Mouse (Mus musculus) mouse embryonic stem cell (cell line): ENCODE results near the gene Agmo.

Experiments used
- in situ Hi-C, 2 experiments: fragments of 300-500 bp; cut with MboI; formaldehyde crosslinking; loops; 1 replicate in 1 of 2; 3 replicates in 1 of 2; pipeline ENCODE4 v1.14.3; 2019 to 2020; ENCODE audit warnings: low sequenced_read_pairs in 2 of 2, low pct_unique_long_range_greater_than_20kb in 1 of 2, mixed read lengths in 1 of 2; ENCODE audit not compliant: unreplicated experiment in 1 of 2

The Agmo gene

DNA sequence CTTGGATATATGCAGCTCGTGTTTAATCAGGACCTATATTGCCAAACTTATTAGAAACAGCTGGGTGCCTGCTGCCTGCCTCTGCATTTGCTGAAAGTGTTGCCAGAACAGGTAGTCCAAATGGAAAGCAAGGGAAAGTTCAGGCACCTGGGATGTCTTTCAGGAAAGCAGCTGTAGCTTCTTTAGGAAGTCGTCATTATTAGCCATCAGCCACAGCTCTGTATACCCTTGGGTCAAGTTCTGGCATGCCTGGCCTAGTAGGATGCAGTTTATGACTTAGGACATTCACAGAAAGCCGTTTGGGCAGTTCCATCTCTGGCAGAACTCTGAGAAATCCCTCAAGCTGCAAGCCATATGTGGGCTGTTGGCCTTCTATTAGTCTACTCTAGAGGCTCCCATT lies 330.5 kb downstream of the Agmo start:
- in situ Hi-C loops: no loop called here

DNA sequence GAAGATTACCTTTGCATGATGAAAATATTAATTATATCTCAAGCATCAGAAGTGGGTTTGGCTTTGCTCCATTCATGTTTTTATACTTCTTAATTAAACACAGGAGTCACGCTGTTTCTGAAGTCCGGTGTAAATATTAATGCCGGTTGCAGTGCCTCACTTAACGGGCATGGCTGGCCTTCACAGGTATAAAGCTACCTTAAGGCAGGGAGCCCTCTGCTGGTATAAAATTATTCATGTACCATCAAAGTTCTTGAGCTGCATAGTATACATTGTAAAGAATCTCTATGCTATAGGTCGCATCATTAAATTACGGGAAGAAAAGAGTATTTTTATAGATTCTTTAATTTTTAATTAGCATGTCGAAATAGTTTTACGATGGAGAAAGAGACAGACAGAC lies 341.3 kb downstream of the Agmo start:
- in situ Hi-C loops: no loop called here

DNA sequence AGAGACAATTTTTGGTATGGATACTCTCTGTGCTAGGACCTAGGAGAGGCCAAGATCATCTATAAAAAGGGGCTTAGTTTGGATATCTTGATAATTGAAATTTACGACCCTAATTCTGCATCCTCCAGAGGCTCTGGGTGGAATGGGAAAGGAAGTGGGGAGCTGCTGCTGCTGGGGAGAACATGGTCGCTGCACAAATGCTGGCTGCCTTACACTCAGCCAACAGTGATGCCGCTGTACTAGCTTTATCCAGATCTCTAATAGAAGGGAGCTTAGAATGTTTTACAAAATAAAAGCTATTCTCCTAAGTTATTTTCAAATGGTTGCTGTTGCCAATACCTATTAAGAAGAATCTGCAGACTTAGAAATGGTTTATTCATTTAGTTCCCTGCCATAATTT lies 351.4 kb downstream of the Agmo start:
- in situ Hi-C loops: no loop called here

DNA sequence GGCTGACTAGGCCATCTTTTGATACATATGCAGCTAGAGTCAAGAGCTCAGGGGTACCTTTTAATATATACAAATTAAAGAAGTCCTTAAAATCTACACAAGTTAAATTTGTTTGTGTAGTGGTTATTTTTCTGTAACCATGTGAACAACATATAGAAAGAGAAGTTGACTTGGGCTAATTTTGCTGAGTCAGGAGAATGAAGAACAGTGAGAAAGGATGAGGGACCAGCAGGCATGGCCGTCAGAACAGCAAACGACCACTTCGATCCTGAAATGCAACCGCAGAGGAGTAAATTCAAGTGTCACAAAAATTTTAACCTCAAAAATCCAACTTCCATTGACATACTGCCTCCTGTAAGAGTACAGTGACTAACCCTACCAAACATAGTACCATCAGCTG lies 371.4 kb downstream of the Agmo start:
- in situ Hi-C loops: no loop called here

DNA sequence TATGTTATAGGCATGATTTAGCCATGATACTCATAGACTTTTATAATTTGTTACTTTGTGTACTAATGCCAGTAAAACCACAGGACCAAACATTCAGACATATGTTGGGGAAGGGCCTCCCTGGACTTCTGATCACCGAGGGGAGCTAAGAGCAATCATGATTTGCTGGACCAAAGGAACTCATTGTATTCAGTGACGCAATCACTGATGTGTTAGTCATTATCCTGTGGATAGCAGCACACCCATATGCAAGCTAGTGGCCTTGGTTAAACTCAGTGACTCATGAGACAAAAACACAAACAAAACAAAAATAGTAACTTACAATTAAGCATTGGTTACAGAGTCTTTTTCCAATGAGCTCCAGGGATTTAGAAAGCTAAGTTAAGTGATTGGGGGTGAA lies 373.3 kb downstream of the Agmo start:
- in situ Hi-C loops: no loop called here

DNA sequence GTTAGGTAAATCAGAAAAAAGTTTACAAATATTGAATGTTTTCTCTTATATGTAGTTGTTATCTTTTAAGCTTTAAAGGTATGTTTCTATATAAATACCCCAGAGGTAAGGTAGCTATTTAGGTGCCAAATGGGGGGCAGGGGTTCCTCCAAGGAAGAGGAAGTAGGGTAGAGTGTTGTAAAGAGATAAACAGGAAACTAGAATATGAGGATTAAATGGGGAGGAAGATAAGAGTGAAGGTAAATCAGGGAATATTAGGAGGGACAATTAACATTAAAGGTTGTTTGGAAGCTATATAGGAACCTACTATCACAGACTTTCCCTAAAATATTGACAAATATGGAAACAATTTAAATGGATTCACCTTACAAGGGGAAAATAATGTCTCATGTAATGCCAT lies 382.6 kb downstream of the Agmo start:
- in situ Hi-C loops: no loop called here
